Mouse (Mus musculus) olfactory bulb, adult 2 months (tissue): Measurements from ENCODE around the gene Efcab12. TPM values are rescaled to one million over a fixed set of nuclear protein-coding genes. Genes with fewer than 3 reads are reported as not detected.
"Not testable (repeated sequence)": the region's sequence is repeated elsewhere in the genome, so short reads cannot be mapped to it uniquely, and the experiment has no call there.

Experiments used
- H3K27ac ChIP-seq: fragments of 200-500 bp; 2 replicates; pipeline ENCODE4 v1.5.1; 2012; ENCODE audit warnings: low read depth, low read length; ENCODE audit not compliant: insufficient read depth
- H3K4me1 ChIP-seq: fragments of 200-500 bp; 2 replicates; pipeline ENCODE4 v1.6.1; 2012; ENCODE audit warnings: low read length; ENCODE audit not compliant: control insufficient read depth, insufficient read depth
- H3K4me3 ChIP-seq: fragments of 200-500 bp; 2 replicates; pipeline ENCODE4 v1.5.1; 2012; ENCODE audit warnings: mild to moderate bottlenecking, low read depth, low read length, moderate library complexity; ENCODE audit not compliant: insufficient read depth
- CTCF ChIP-seq: fragments of 200-500 bp; IDR thresholded peaks from 2 replicates; pipeline ENCODE4 v1.5.1; 2012; ENCODE audit warnings: low read depth, mild to moderate bottlenecking, low read length, moderate library complexity; ENCODE audit not compliant: insufficient read depth
- POLR2A ChIP-seq: fragments of 200-500 bp; IDR thresholded peaks from 2 replicates; pipeline ENCODE4 v1.6.1; 2012; ENCODE audit warnings: mild to moderate bottlenecking, low read depth, low read length, moderate library complexity; ENCODE audit not compliant: insufficient read depth
- WGBS: fragments of 180-500 bp; shearing (Covaris S2); methylation state at CpG from one replicate; pipeline ENCODE4 v1.1.7; 2018; 5-methylcytosine and 5-hydroxymethylcytosine counted together
- polyA plus RNA-seq: library from polyadenylated mRNA; stranded (reverse); fragments of >200 nt; gene quantifications from 2 replicates; pipeline ENCODE4 v1.2.4, GENCODE M21; 2012; ENCODE audit warnings: low replicate concordance; ENCODE audit not compliant: missing spikeins, insufficient read depth, insufficient read length

Efcab12 gene
- polyA plus RNA-seq, 1 experiment, result not detected

DNA sequence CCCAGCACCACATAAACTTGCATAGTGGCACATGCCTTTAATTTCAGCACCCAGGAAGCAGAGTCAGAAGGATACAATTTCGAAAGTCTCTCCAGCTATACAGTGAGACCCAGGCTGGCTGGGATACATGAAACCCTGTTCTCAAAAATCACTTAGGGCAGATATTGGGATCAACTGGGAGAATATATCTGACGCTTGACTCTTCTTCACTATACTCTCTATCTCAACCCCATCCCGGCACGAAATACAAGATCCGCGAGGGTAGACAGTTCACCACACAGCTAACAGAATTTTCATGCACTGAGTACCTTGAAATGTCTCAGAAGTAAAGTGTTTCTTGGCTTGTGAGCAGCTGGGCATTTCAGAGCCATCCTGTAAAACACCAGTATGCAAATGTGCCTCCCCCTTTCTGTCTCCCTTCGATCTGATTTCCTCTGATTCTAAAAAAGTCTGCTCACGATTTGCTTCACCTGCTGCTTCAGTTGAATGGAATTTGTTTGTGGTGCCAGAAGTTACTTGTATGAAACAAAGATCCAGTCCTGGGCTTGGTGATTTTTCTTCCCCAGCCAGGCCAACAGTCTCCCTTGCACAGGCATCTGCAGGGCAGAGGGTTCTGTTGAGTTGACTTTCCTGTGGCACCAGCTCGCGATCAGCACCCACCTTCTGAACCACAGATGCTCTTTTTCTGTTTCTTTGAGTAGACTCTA is 10.5 kb upstream of the Efcab12 start:
- no peak overlapping the region for H3K4me3 ChIP-seq
- TF ChIP-seq POLR2A (no peak), CTCF (no peak)
- WGBS, result 88% methylated on average over 10 of the region's 10 CpGs

GRCm38 (mm10) chr6:115846640-115847411 is 8.6 kb upstream of the Efcab12 start:
- Histone ChIP-seq H3K27ac (no peak overlapping the region), H3K4me1 (no peaks in the 10 kb centered on the region), H3K4me3 (no peak overlapping the region)
- WGBS, result 32% methylated on average over 8 of the region's 8 CpGs
- TF ChIP-seq CTCF (no peak), POLR2A (no peak)

More for the DNA sequence above, 10.5 kb upstream of the Efcab12 start:
- peaks cover 5% of the 10 kb centered on the region; the same call in 1 of the 2 replicates for H3K4me1 ChIP-seq
- H3K27ac ChIP-seq, result no peak overlapping the region

DNA sequence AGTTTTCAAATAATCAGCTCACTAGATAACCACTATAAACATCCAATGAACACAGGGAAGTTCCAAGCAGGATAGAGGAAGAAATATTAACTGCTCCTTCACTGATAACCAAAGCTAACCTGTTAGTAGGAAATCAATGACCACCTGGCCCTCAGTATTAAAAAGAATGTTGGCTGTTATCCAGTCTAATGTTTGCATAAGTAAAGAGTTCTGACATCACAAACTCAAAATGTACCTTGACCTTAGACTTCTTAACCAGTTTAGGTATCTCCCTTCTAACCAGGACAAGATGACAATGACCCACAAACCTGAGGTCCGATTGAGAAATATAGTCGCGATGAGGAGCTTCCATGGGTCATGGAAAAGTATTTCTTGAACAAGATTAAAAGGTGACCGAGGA is 6.8 kb upstream of the Efcab12 start:
- TF ChIP-seq CTCF (no peak), POLR2A (no peak)
- Histone ChIP-seq H3K4me3 (no peak overlapping the region), H3K4me1 (no peaks in the 10 kb centered on the region), H3K27ac (no peak overlapping the region)
- WGBS, result 95% methylated on average over 4 of the region's 4 CpGs

DNA sequence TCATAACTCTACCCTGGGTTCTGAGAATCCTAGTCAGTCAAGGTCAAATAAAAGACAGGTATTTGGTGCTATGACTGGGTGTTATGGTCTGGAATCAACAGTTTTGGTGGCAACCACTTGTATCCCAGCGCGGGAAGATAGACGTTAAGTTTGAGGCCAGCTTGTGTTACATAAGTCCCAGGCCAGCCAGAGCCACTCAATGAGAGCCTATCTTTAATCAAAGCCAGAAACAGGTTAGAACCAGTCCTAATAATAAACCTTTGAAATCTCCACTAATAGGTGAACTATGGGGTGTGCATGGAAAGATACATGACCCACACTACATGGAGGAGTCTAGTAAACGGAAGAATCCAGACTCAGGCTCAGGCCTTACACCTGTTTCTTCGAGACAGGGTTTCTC is 533 bp upstream of the Efcab12 start:
- 73% methylated on average over 5 of the region's 5 CpGs for WGBS
- H3K27ac ChIP-seq, result no peak overlapping the region
- no peak overlapping the region for H3K4me3 ChIP-seq
- TF ChIP-seq POLR2A, result no peak
- TF ChIP-seq CTCF, result no peak
- H3K4me1 ChIP-seq, result peaks cover 11% of the 10 kb centered on the region

- no peak overlapping the region for H3K27ac ChIP-seq
- H3K4me3 ChIP-seq, result no peak overlapping the region
- TF ChIP-seq POLR2A, result no peak
- no peak for TF ChIP-seq CTCF
- H3K4me1 ChIP-seq, result peaks cover 11% of the 10 kb centered on the region
These were observed 4.4 kb downstream of the Efcab12 start for GRCm38 (mm10) chr6:115833861-115834260.

DNA sequence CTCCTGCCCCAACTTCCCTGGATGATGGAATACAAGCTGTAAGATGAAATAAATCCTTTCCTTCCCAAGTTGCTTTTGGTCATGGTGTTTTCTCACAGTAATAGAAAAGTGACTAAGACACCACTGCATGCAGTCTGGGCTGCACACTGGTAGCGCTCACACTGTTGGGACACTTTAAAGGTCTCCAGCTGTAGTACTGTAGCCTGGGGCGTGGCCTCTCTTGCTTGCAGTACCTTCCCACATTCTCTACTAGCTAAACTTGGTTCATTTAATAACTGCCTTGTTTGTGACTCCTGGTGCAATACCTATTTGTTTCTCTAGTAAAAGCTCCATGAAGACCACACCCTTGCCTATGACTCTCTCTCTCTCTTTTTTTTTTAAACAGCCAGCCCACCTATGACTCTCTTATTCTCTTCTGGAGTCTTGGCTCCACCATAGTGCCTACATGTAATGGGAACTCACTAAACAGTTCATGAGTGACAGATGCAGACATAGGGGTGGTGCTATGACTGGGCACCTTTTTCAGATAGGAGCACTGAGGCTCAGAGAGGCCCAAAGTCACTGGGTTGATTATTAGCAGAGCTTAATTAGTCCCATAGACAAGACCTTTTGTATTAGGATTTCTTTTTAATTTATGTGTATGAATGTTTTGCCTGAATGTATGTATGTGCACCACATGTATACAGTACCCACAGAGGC is 5.9 kb downstream of the Efcab12 start:
- whole genome bisulfite sequencing, result 98% methylated on average over 2 of the region's 2 CpGs
- Histone ChIP-seq H3K27ac (no peak overlapping the region), H3K4me1 (peaks cover 2% of the 10 kb centered on the region; the same call in 1 of the 2 replicates), H3K4me3 (no peak overlapping the region)
- no peak for TF ChIP-seq CTCF
- no peak for TF ChIP-seq POLR2A

DNA sequence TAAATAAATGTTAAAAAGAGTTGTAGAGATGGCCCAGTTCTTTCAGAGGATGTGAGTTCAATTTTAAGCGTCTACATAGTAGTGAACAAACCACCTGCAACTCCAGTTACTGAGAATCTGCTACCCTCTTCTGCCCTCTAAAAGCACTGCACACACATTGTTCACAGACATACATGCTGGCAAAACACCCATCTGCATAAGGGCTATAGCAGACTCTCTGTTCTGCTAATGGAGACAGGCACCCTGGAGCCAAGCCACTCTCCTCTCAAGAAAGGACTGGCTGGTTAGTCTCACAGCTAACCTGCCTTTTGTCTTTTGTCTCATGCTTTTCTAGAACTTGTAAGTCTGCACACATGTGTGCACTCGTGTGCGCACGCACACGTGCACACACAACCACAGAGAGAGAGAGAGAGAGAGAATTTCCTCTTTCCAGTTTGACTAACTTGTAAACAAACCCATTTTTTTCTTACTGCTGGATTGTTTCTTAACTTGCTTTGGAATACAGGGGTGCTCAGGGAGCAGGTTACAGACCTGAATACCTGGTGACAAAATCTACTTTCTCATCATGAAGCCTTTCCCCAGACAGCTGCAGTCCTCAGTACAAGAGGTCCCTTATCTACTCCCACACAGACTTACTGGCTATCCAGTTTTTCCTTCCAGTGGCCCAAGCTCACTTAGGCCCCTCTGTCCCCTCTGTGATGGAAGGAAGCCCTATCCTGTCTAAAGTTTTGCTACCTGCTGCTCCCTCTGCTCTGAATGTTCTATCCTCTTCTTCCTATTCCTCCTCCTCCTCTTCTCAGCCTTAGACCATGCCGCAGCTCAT is 7.2 kb downstream of the Efcab12 start:
- Histone ChIP-seq H3K27ac (no peak overlapping the region), H3K4me3 (no peak overlapping the region), H3K4me1 (no peaks in the 10 kb centered on the region)
- TF ChIP-seq CTCF (no peak), POLR2A (no peak)
- 87% methylated on average over 6 of the region's 6 CpGs for WGBS

GRCm38 (mm10) chr6:115823850-115824464 is 14.3 kb downstream of the Efcab12 start:
- not testable (repeated sequence) for H3K27ac ChIP-seq, H3K4me1 ChIP-seq, H3K4me3 ChIP-seq
- 7% methylated on average over 5 of the region's 11 CpGs for WGBS
